Mouse (Mus musculus): ENCODE data around the gene 2210408I21Rik.

DNA sequence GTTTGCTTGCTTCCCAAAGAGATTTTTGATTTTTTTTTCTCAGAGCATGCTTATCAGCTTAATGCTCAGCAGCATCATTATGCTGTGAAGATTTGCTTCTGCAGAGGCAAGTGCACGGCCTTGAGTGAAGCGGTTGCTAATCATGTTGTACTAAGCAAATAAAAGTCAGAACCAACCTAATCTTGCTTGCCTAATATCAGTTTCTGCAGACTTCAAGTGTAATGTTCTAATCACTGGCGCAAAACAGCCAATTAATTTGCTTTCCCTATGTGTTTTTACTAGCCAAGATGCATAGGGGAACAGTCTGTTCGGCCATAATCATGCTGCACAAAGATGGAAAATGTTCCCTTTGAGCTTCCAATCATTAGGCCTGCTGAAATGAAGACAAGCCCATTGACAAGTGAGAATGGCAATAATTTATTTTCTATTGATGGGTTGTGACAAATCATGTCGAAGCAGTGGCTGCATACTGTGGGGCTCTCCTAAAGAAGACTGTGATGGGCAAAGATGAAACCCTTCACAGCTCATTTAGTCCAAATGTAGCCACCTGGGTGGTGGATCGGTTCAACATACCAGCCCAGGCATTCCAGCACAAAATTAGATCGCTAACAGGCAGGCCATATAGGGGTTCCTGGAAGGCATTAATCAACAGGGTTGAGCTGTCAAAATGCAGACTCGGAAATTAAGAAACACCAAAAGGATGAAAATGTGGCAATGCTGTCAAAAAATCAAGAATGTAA, 393.8 kb downstream of the 2210408I21Rik start:
- no peak for TF ChIP-seq POLR2A (IDR thresholded peaks at IDR 0.05; ENCODE audit: low read depth, low read length)
- TF ChIP-seq CTCF (IDR thresholded peaks at IDR 0.05; ENCODE audit: borderline replicate concordance, insufficient read depth, low read length): no peak

Measured in embryonic fibroblast, embryonic 13.5 days (primary cell).